Mouse (Mus musculus) granulocyte monocyte progenitor cell, adult 5-6 weeks (primary cell): ENCODE results near the gene Trub1. TPM values are rescaled to one million over a fixed set of nuclear protein-coding genes. Genes with fewer than 3 reads are reported as not detected.
A peak's percentile ranks its signal among the peaks of the same experiment; 100 is the strongest.

Experiments used
- ATAC-seq: replicated peaks from 2 replicates; pipeline ENCODE4 v1.8.0; 2016; ENCODE audit warnings: mild to moderate bottlenecking, moderate TSS enrichment, inconsistent platforms; ENCODE audit not compliant: poor library complexity, severe bottlenecking
- total RNA-seq, 2 experiments: library from RNA; stranded (forward) in 1 of 2; stranded (reverse) in 1 of 2; fragments of 200-712, 200-1000 nt in 1 of 2; fragments of >200 nt in 1 of 2; fragmentation: Nextera tagmentation in 1 of 2; gene quantifications; 2 replicates each; pipeline ENCODE4 v1.2.3; 2014 to 2017

The Trub1 gene
- total RNA-seq, 2 experiments from 2014 or later = 13.2 to 16.7 TPM

DNA sequence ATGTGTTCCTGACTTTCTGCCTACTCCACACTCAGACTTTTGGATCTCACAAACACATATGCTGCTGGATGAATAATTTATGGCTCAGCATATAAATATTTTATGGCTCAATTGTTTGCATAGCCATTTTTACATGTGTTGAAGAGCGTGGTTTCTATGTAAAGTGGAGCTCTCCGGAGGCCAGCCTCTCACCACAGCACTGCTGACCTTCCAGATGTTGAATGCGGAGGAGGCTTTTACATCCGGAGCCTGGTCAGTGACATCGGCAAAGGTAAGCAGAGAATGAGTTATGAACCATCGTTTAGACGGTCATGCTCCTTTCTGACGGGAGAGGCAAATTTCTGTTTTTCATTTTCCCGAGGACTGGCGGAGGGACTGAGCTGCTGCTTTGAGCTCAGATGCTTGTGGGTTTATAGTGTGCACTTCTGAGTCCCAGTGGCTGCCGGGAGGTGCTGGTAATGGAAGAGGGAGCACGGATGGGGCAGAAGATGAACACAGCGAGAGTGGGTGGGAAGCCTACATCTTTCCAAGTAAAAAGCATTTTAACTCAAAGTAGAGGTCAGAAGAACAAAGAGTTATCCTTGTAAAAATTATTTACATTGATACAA lies 34.4 kb downstream of the Trub1 start:
- ATAC-seq = no peak

- ATAC-seq = no peak
Measured at GRCm38 (mm10) chr19:57489527-57489926, 36.8 kb downstream of the Trub1 start.

GRCm38 (mm10) chr19:57491030-57491429 lies 38.3 kb downstream of the Trub1 start:
- no peak for ATAC-seq

GRCm38 (mm10) chr19:57494020-57494419 lies 41.3 kb downstream of the Trub1 start:
- ATAC-seq = no peak

DNA sequence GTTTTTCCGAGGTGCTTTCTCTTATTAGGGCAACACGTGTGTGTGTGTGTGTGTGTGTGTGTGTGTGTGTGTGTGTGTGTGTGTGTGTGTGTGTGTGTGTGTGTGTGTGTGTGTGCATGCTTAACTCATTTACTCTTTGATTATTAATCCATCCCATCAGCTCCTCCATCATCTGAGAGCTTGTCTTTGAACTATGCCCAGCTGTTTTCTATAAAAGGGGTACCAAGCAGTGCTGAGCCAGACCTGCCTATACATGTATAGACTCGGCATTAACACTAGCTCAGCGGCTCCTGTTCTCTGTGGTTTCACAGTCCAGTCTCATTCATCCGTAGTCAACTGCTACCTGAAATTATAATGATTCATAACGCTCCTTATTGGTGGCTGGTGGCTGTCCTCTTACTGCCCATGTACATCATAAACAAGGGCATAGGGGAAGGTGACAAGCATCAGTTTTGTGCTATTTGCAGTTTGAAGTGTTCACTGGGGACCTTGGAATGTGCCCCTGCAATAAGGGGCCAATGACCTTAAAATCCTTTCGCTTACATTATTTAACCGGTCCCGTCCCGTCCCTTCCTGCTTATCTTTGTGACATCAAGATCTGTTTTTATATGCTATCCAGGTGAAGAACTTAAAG lies 45.5 kb downstream of the Trub1 start:
- no peak for ATAC-seq

GRCm38 (mm10) chr19:57498884-57499410 lies 46.2 kb downstream of the Trub1 start:
- no peak for ATAC-seq

DNA sequence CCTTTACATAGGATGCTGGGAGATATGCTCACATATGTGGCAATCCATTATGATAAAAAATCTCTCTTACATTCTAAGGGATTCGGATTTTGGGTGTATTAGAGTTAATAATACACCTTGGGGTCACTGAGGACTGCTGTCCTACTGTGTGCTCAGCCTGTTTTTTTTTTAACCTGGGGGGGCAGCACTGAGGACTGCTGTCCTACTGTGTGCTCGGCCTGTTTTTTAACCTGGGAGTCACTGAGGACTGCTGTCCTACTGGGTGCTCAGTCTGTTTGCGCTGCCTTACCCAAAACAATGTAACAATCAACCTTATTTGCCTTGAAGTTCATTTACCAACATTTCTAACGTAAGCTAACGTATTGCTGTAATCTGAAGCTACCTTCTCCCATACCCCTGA lies 47.5 kb downstream of the Trub1 start:
- ATAC-seq = no peak

GRCm38 (mm10) chr19:57503144-57503543 lies 50.4 kb downstream of the Trub1 start:
- ATAC-seq = no peak

- ATAC-seq = no peak
Measured at GRCm38 (mm10) chr19:57505048-57505932, 52.6 kb downstream of the Trub1 start.

DNA sequence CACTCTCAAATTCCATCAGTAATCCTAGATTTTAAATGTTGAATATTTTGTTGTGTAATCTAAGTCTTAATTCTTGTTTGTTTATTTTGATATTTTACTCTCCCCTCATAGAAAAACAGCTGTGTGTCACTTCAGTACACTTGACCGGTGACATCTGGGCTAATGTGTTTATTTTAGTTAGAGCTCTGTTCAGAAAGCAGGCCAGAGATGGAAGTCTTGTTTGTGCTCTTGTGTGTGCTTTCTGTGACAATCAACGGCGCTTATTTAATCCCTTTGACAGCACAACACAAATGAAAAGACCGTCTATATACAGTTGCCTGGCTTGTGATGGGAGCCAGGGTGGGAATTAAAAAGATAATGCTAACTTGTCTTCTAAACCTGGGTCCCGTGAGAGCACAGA lies 53.9 kb downstream of the Trub1 start:
- no peak for ATAC-seq

- ATAC-seq = no peak
Measured at GRCm38 (mm10) chr19:57508261-57508788, 55.6 kb downstream of the Trub1 start.

DNA sequence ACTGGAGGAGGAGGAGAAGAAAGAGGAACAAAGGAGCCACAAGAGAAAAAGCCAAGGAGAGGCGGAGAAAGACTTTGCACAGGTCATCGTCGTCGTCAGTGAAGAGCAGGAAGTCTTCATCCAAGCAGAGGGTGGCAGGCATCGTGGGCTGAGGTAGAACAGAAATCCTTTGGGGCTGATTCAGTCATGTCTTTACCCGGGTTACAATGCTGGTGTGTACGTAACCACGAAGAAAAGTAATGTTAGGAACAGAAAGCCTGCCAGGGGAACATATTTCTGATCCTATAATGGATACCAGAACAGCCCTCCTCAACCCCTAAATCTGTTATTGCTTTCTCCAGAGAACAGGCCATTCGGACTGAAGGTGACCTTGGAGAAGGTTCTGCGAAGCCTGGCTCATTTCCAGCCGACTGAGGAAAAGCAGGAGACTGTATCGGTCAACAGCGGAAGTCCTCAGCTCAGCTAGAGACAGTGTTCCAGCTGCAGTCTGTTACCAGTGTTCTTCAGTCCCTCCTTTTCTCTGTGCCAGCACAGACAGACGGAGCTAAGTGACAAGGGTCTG lies 57.1 kb downstream of the Trub1 start:
- peak; percentile 90 for ATAC-seq

- no peak for ATAC-seq
Measured at GRCm38 (mm10) chr19:57510836-57511235, 58.1 kb downstream of the Trub1 start.

- ATAC-seq = no peak
Measured at GRCm38 (mm10) chr19:57513123-57513522, 60.4 kb downstream of the Trub1 start.

GRCm38 (mm10) chr19:57521721-57522120 lies 69.0 kb downstream of the Trub1 start:
- ATAC-seq = 0 out of 2 replicates have a peak, but pooled peaks have one; percentile 17

DNA sequence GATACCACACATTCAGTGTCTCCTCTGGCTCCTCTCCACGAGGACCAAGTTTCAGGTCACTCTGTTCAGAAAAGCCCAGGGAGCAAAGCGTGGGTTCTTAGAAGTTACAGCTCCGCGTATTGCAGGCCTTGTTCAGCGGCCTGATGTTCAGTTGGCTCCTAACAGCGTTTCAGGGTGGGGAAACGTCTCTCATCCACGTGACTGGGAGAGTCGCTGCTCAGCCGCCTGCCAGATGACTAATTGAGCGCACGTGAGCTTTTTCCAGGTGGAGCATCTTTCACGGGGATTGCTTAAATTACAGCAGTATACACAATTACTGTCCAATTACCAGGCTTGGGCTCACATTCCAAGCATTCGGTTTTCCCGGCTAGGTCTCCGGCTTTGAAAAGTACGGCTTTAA lies 70.7 kb downstream of the Trub1 start:
- no peak for ATAC-seq

DNA sequence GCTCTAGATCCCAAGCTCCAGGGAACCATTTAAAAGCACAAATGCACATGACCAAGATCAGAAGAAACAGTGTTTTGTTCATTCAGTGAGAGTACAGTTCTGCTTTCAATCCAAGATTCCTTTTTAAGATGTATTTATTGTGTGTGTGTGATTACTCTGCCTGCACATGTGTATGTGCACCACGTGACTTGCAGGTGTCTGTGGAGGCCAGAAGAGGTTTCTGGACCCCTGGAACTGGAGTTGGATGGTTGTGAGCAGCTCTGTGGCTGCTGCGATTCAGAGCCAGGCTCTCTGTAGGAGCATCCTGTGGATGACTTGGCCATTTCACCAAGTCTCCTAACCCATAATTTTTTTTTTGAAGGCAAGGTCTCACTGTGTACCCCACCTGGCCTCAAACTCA lies 73.0 kb downstream of the Trub1 start:
- no peak for ATAC-seq

- ATAC-seq = no peak
Measured at GRCm38 (mm10) chr19:57530212-57530611, 77.5 kb downstream of the Trub1 start.

DNA sequence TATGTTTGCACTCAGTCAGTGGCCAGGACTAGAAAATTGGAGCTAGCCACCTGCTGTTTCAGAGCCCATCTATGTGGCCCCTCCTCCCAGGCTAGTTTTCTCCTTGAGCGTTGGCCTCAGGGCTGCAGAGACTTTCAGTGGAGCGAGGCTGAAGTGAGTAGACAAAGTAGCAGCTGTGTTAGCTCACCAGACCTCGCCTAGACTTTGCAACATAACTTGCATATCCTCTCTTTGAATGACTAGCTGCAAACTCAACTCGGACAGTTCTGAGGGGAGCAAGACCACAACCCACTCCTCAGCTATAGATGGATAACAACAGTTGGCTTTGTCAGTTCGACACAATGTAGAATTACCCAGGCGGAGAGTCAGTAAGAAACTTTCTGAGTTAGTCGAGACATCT lies 81.5 kb downstream of the Trub1 start:
- no peak for ATAC-seq

- ATAC-seq = no peak
Measured at GRCm38 (mm10) chr19:57536512-57536911, 83.8 kb downstream of the Trub1 start.
